ENCODE assay signal across 8 mouse cellular contexts in genomic region chr9:63967408-63968172, GRCm38 (mm10). TPM values are rescaled to one million over a fixed set of nuclear protein-coding genes. Genes with fewer than 3 reads are reported as not detected.
DNase-seq lines count a peak whose midpoint lies in the region; ATAC-seq lines count a peak whose summit lies in the region.

No protein-coding gene starts in this region.

- H3K27ac ChIP-seq in hindbrain, embryonic 13.5 days: peak overlapping the region; percentile 49
- H3K27ac ChIP-seq in hindbrain, embryonic 12.5 days: no peak overlapping the region
- H3K27ac ChIP-seq in intestine, embryonic 14.5 days (ENCODE audit: low read depth): peak overlapping the region; percentile 90
- peak overlapping the region; percentile 95 for H3K27ac ChIP-seq in stomach, embryonic 16.5 days (ENCODE audit: low read length)

- H3K9me3 ChIP-seq in hindbrain, embryonic 13.5 days: no peaks in the 10 kb centered on the region
- H3K9me3 ChIP-seq in hindbrain, embryonic 12.5 days (replicated peaks): no peaks in the 10 kb centered on the region
- no peaks in the 10 kb centered on the region for H3K9me3 ChIP-seq in intestine, embryonic 14.5 days (ENCODE audit: control insufficient read depth, low read length)
- H3K9me3 ChIP-seq in stomach, embryonic 16.5 days (replicated peaks; ENCODE audit: control insufficient read depth, low read length): no peaks in the 10 kb centered on the region

- H3K27me3 ChIP-seq in hindbrain, embryonic 13.5 days: no peaks in the 10 kb centered on the region
- no peaks in the 10 kb centered on the region for H3K27me3 ChIP-seq in hindbrain, embryonic 12.5 days
- H3K27me3 ChIP-seq in intestine, embryonic 14.5 days (replicated peaks; ENCODE audit: control insufficient read depth, insufficient read depth, low read length): no peaks in the 10 kb centered on the region
- no peaks in the 10 kb centered on the region for H3K27me3 ChIP-seq in stomach, embryonic 16.5 days (ENCODE audit: control insufficient read depth, insufficient read depth, low read length)

- H3K4me3 ChIP-seq in hindbrain, embryonic 13.5 days: no peak overlapping the region
- no peak overlapping the region for H3K4me3 ChIP-seq in hindbrain, embryonic 12.5 days
- no peak overlapping the region for H3K4me3 ChIP-seq in intestine, embryonic 14.5 days (ENCODE audit: low read depth, low read length)
- 0 out of 2 replicates have a peak overlapping the region, but pooled peaks have one; percentile 5 for H3K4me3 ChIP-seq in stomach, embryonic 16.5 days (replicated peaks; ENCODE audit: low read length)

- H3K9ac ChIP-seq in hindbrain, embryonic 13.5 days: no peak overlapping the region
- H3K9ac ChIP-seq in hindbrain, embryonic 12.5 days: no peak overlapping the region
- H3K9ac ChIP-seq in intestine, embryonic 14.5 days (ENCODE audit: low read length): no peak overlapping the region
- H3K9ac ChIP-seq in stomach, embryonic 16.5 days (ENCODE audit: low read length): 0 out of 2 replicates have a peak overlapping the region, but pooled peaks have one; percentile 46

- no peaks in the 10 kb centered on the region for H3K36me3 ChIP-seq in hindbrain, embryonic 13.5 days
- H3K36me3 ChIP-seq in hindbrain, embryonic 12.5 days: no peaks in the 10 kb centered on the region
- H3K36me3 ChIP-seq in intestine, embryonic 14.5 days (ENCODE audit: control insufficient read depth, insufficient read depth, low read length): no peaks in the 10 kb centered on the region; the same call in 1 of the 2 replicates
- H3K36me3 ChIP-seq in stomach, embryonic 16.5 days (ENCODE audit: control insufficient read depth, insufficient read depth, low read length): no peaks in the 10 kb centered on the region

- peak; percentile 69 for DNase-seq in right cerebral cortex, postnatal 10 days (ENCODE audit: low spot score in 2 of 2)
- DNase-seq in right cerebral cortex, adult 2 months (ENCODE audit: low spot score in 2 of 2): no peak
- no peak for DNase-seq in intestine, embryonic 14.5 days (ENCODE audit: low spot score)
- no peak for DNase-seq in thymus, postnatal 4 days
- no peak for DNase-seq in ovary, postnatal 36 days (ENCODE audit: low spot score)

- WGBS in hindbrain, embryonic 13.5 days: 74% methylated on average over 14 of the region's 14 CpGs
- 75% methylated on average over 14 of the region's 14 CpGs for WGBS in hindbrain, embryonic 12.5 days
- 35% methylated on average over 14 of the region's 14 CpGs for WGBS in intestine, embryonic 14.5 days
- WGBS in stomach, embryonic 16.5 days: 35% methylated on average over 14 of the region's 14 CpGs

- H3K4me1 ChIP-seq in hindbrain, embryonic 13.5 days (replicated peaks): peaks cover 64% of the 10 kb centered on the region
- H3K4me1 ChIP-seq in hindbrain, embryonic 12.5 days: peaks cover 49% of the 10 kb centered on the region
- peaks cover 90% of the 10 kb centered on the region for H3K4me1 ChIP-seq in intestine, embryonic 14.5 days (replicated peaks; ENCODE audit: control insufficient read depth, insufficient read depth, low read length)
- H3K4me1 ChIP-seq in stomach, embryonic 16.5 days (ENCODE audit: control insufficient read depth, insufficient read depth, low read length): peaks cover 91% of the 10 kb centered on the region

- no peak overlapping the region for H3K4me2 ChIP-seq in hindbrain, embryonic 13.5 days
- no peak overlapping the region for H3K4me2 ChIP-seq in hindbrain, embryonic 12.5 days (replicated peaks)
- no peak overlapping the region; the same call in 1 of the 2 replicates for H3K4me2 ChIP-seq in intestine, embryonic 14.5 days (ENCODE audit: low read length)
- peak overlapping the region; percentile 10; the same call in 1 of the 2 replicates for H3K4me2 ChIP-seq in stomach, embryonic 16.5 days (ENCODE audit: low read depth, low read length)

- no peak for ATAC-seq in hindbrain, embryonic 13.5 days (ENCODE audit: low FRiP score)
- ATAC-seq in hindbrain, embryonic 12.5 days (ENCODE audit: low FRiP score): no peak
- ATAC-seq in intestine, embryonic 14.5 days (replicated peaks; ENCODE audit: low FRiP score, low TSS enrichment, low read depth): no peak
- ATAC-seq in stomach, embryonic 16.5 days (ENCODE audit: insufficient read depth, low FRiP score): peak; percentile 38; the same call in 1 of the 2 replicates

RNA-seq across cellular contexts. Expression of gene Smad6, which starts 54.3 kb away (rescaled TPM):
- polyA plus RNA-seq in hindbrain, embryonic 13.5 days (2015; fragmentation: Nextera tagmentation; extraction: Ambion mirVana): 2.3 and 2.8 TPM in 2 replicates
- 12.4 and 13.0 TPM in 2 replicates for polyA plus RNA-seq in hindbrain, embryonic 12.5 days (2016; fragmentation: Nextera tagmentation; extraction: Ambion mirVana)
- polyA plus RNA-seq in intestine, embryonic 14.5 days (2014; fragmentation: Nextera tagmentation; extraction: Ambion mirVana): 8.5 and 9.3 TPM in 2 replicates
- 3.0 and 3.3 TPM in 2 replicates for polyA plus RNA-seq in stomach, embryonic 16.5 days (2015; fragmentation: Nextera tagmentation; extraction: Ambion mirVana)

Comparison
In these comparisons a context has a peak if more than half of its experiments do, and no peak if none do; other contexts are left out.
1. DNase-seq: peak in right cerebral cortex, postnatal 10 days (2 of 2); none in right cerebral cortex, adult 2 months (0 of 2), intestine, embryonic 14.5 days (single experiment), thymus, postnatal 4 days (single experiment) and ovary, postnatal 36 days (single experiment).